Mouse (Mus musculus) cerebellum, postnatal 25 days (tissue): Measurements from ENCODE around the gene Clcnkb.

Source experiments
- DNase-seq, 2 experiments: peaks; one replicate each; pipeline ENCODE4 v3.0.0; 2021; ENCODE audit warnings: mixed read lengths in 2 of 2

Clcnkb gene

GRCm38 (mm10) chr4:141404518-141405313, 11.1 kb downstream of the Clcnkb start:
- peak; percentile 90 to 92 for DNase-seq

- no peak for DNase-seq
Observed at GRCm38 (mm10) chr4:141400171-141400570, 15.6 kb downstream of the Clcnkb start.

- DNase-seq: no peak
Observed at GRCm38 (mm10) chr4:141398545-141398944, 17.3 kb downstream of the Clcnkb start, which contains the start of gene Clcnka. Gene Clcnka, minus strand, starts transcription at chr4:141398724.

- DNase-seq: no peak
Observed at GRCm38 (mm10) chr4:141397861-141398260, 18.0 kb downstream of the Clcnkb start.

- DNase-seq: no peak
Observed at GRCm38 (mm10) chr4:141394751-141395150, 21.1 kb downstream of the Clcnkb start.

- DNase-seq: no peak
Observed at GRCm38 (mm10) chr4:141391293-141391692, 24.5 kb downstream of the Clcnkb start.

GRCm38 (mm10) chr4:141389366-141390150, 26.3 kb downstream of the Clcnkb start:
- DNase-seq: no peak

- DNase-seq: no peak
Observed at GRCm38 (mm10) chr4:141387933-141388332, 27.9 kb downstream of the Clcnkb start.

GRCm38 (mm10) chr4:141387093-141387784, 28.6 kb downstream of the Clcnkb start:
- DNase-seq: peak; percentile 68 to 82

- no peak for DNase-seq
Observed at GRCm38 (mm10) chr4:141386150-141386549, 29.7 kb downstream of the Clcnkb start.

GRCm38 (mm10) chr4:141385275-141385674, 30.5 kb downstream of the Clcnkb start:
- peak; percentile 51 to 69 for DNase-seq

GRCm38 (mm10) chr4:141382406-141382805, 33.4 kb downstream of the Clcnkb start:
- DNase-seq: no peak

- no peak for DNase-seq
Observed at GRCm38 (mm10) chr4:141379674-141380073, 36.1 kb downstream of the Clcnkb start.

GRCm38 (mm10) chr4:141372426-141372825, 43.4 kb downstream of the Clcnkb start:
- DNase-seq: no peak

GRCm38 (mm10) chr4:141367997-141368791, 47.6 kb downstream of the Clcnkb start, which contains the start of gene Fam131c:
Gene Fam131c, plus strand, starts transcription at chr4:141368220.
- peak; percentile 43 to 69 for DNase-seq

GRCm38 (mm10) chr4:141365876-141366275, 49.9 kb downstream of the Clcnkb start:
- DNase-seq: no peak

GRCm38 (mm10) chr4:141365126-141365525, 50.7 kb downstream of the Clcnkb start:
- DNase-seq: no peak

GRCm38 (mm10) chr4:141362937-141363548, 52.8 kb downstream of the Clcnkb start:
- peak; percentile 81 to 87 for DNase-seq

- peak in 1 of 2 experiments; percentile 35 for DNase-seq
Observed at GRCm38 (mm10) chr4:141360846-141361245, 55.0 kb downstream of the Clcnkb start.

- no peak for DNase-seq
Observed at GRCm38 (mm10) chr4:141359222-141359621, 56.6 kb downstream of the Clcnkb start.

GRCm38 (mm10) chr4:141357811-141358210, 58.0 kb downstream of the Clcnkb start:
- no peak for DNase-seq
